Mouse (Mus musculus) bone marrow macrophage, adult 2 months (primary cell): ENCODE results near the gene Helz.

Experiments used
- CTCF ChIP-seq: IDR thresholded peaks from 2 replicates; pipeline ENCODE4 v1.5.1; 2012; ENCODE audit warnings: low read depth, mild to moderate bottlenecking, low read length, moderate library complexity
- POLR2A ChIP-seq: IDR thresholded peaks from 2 replicates; pipeline ENCODE4 v1.6.1; 2012; ENCODE audit warnings: mild to moderate bottlenecking, low read depth, low read length, borderline replicate concordance

DNA sequence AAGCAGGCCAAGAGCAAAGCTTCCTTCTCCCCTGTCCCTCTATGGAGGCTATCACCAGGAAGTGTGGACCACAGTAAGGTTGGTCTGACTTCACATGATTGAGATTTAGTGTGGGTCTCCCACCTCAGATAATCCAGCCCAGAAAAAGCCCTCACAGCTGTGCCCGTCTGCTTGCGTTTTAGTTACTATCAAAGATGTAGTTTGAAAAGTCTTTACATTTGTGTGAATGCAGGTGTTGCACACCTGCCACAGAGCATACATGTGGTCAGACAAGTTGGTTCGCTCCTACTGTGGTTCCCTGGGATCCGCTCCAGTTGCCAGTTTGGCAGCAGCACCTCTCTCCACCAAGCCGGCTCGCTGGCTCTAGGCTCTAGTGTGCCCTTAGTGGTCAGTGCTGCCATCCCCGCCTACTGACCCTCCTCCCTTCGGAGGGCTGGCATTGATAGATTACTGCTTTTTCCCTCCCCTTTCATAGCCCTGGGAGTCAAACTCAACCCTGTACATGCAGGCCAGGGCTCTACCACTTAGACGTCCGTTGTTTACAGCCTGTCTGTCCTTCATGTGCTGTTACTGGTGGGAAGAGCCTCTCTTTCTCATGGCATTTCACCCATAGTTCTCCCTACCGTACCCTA is 25.4 kb downstream of the Helz start:
- TF ChIP-seq CTCF, result no peak
- TF ChIP-seq POLR2A, result no peak
